Mouse (Mus musculus) ES-Bruce4 (cell line): ENCODE measurements at regions not wholly inside any gene's neighbourhood (a gene's known extent, or its start where the extent isn't known, plus 50 kb on each side); places are given as distances from the start of the nearest gene placed in this dataset.

Source experiments
- CTCF ChIP-seq: IDR thresholded peaks from one replicate; pipeline ENCODE4 v1.8.1; 2011; ENCODE audit warnings: low read depth, low read length
- POLR2A ChIP-seq: IDR thresholded peaks from one replicate; pipeline ENCODE4 v1.8.1; 2011; ENCODE audit warnings: low read length; ENCODE audit not compliant: insufficient read depth

DNA sequence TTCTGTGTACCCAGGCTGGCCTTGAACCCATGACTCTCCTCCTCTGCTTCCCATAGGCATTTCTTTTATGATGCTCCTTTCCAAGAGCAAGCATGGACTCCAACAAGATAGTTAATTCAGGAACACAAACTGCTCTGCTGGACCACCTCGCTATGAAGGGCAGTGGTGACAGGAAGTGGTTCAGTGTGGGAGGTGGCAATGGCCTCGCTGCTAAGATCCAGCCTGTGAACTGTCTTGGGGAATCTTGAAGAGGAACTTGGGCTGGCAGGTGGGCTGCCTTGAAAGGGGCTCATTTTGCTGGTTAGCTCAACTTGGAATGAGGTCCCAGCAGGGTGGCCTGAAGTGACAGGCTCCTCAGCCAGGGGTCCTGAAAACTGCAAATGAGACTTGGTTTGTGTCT is 72.4 kb upstream of the Hpcal1 start:
- TF ChIP-seq CTCF (no peak), POLR2A (no peak)
